In the genomic region with DNA sequence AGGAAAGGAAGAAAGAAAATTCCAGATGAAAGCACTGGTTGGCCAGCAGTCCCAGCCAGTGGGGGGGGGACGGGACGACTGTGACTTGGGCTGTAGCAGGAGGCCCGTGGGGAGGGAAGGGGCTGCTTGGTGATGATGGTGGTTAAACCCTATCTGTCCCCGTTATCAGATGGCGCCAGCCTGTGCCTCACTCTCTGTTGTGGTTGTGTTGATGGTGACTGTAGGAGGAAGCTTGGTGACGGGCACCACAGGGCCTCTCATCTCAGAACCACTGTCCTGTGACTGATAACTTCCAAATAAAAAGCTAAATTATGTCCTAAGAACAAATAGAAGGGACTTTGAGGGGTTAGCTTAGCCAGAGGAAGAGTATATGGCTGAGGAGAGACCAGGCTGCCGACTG, we compare ENCODE assay signal across 24 mouse cellular contexts. TPM values are rescaled to one million over a fixed set of nuclear protein-coding genes. Genes with fewer than 3 reads are reported as not detected.
DNase-seq lines count a peak whose midpoint lies in the region; ATAC-seq and TF ChIP-seq lines count a peak whose summit lies in the region.
"Had no signal": no experiment of that assay in that cellular context is flagged by ENCODE, and none has a peak within 500 bp of the region (broad histone marks: within the 10 kb centered on the region; RNA-seq: fewer than 3 reads in every experiment).

No protein-coding gene starts in this region.

- H3K27me3 ChIP-seq in G1E (ENCODE audit: insufficient read depth, low read length), result no peaks in the 10 kb centered on the region
- H3K27me3 ChIP-seq in liver, embryonic 14.5 days (ENCODE audit: control insufficient read depth, insufficient read depth, low read length), result no peaks in the 10 kb centered on the region
- H3K27me3 ChIP-seq: embryonic facial prominence, embryonic 12.5 days; forebrain, embryonic 15.5 days; heart, embryonic 15.5 days; intestine, embryonic 15.5 days; kidney, embryonic 15.5 days had no signal

- WGBS in liver, embryonic 14.5 days (ENCODE audit: insufficient replicate concordance), result 11% methylated on average over 7 of the region's 7 CpGs

- peak overlapping the region; percentile 59 for H3K27ac ChIP-seq in liver, embryonic 14.5 days
- H3K27ac ChIP-seq: embryonic facial prominence, embryonic 12.5 days; forebrain, embryonic 15.5 days; heart, embryonic 15.5 days; intestine, embryonic 15.5 days; kidney, embryonic 15.5 days had no signal

- peak overlapping the region; percentile 28 for H3K4me2 ChIP-seq in liver, embryonic 14.5 days (ENCODE audit: low read depth)
- H3K4me2 ChIP-seq: embryonic facial prominence, embryonic 12.5 days; forebrain, embryonic 15.5 days; heart, embryonic 15.5 days; intestine, embryonic 15.5 days; kidney, embryonic 15.5 days had no signal

- peak overlapping the region; percentile 62; the same call in 1 of the 2 replicates for H3K4me3 ChIP-seq in G1E (ENCODE audit: low read depth, low read length)
- no peak overlapping the region for H3K4me3 ChIP-seq in liver, embryonic 14.5 days (ENCODE audit: insufficient read depth in 1 of 2, low read depth in 2 of 2, low read length in 2 of 2)
- H3K4me3 ChIP-seq: embryonic facial prominence, embryonic 12.5 days; forebrain, embryonic 15.5 days; heart, embryonic 15.5 days; intestine, embryonic 15.5 days; kidney, embryonic 15.5 days had no signal

- H3K4me1 ChIP-seq in G1E (ENCODE audit: insufficient read depth, low read depth, low read length), result peaks cover 74% of the 10 kb centered on the region
- peaks cover 0 to 36% of the 10 kb centered on the region in 2 experiments; a peak in 3 of 4 replicates for H3K4me1 ChIP-seq in liver, embryonic 14.5 days (replicated peaks; ENCODE audit: control insufficient read depth in 2 of 2, insufficient read depth in 2 of 2, low read length in 1 of 2)

- ATAC-seq in G1E (ENCODE audit: extremely low read depth, insufficient number of reproducible peaks, low FRiP score, poor library complexity, severe bottlenecking), result peak; percentile 89
- ATAC-seq in hematopoietic stem cell, adult 5-6 weeks (replicated peaks in 1 of 2; ENCODE audit: insufficient read depth in 1 of 2, low FRiP score in 2 of 2, low TSS enrichment in 1 of 2, low read depth in 1 of 2, poor library complexity in 2 of 2, severe bottlenecking in 2 of 2), result peak; percentile 30 to 34; a peak in 1 of 4 replicates
- peak; percentile 53 for ATAC-seq in liver, embryonic 14.5 days (ENCODE audit: insufficient read depth)
- ATAC-seq: forebrain, embryonic 15.5 days; intestine, embryonic 15.5 days; midbrain, embryonic 16.5 days had no signal

- peak; percentile 48; the same call in 1 of the 2 replicates for TF ChIP-seq EP300 in liver, embryonic 14.5 days (IDR thresholded peaks at IDR 0.05; ENCODE audit: low read depth)

- TF ChIP-seq CTCF in G1E (IDR thresholded peaks at IDR 0.05; ENCODE audit: low read depth, low read length), result no peak
- TF ChIP-seq CTCF in liver, embryonic 14.5 days (IDR thresholded peaks at IDR 0.05; ENCODE audit: low read depth), result no peak

- intact Hi-C loops in heart, postnatal 36 days (cut with DNase I), result no loop called here

- no peak overlapping the region; the same call in 1 of the 2 replicates for H3K9ac ChIP-seq in liver, embryonic 14.5 days (replicated peaks)
- H3K9ac ChIP-seq: embryonic facial prominence, embryonic 12.5 days; forebrain, embryonic 15.5 days; heart, embryonic 15.5 days; intestine, embryonic 15.5 days; kidney, embryonic 15.5 days had no signal

- H3K36me3 ChIP-seq in G1E (replicated peaks), result peaks cover 36% of the 10 kb centered on the region
- H3K36me3 ChIP-seq in liver, embryonic 14.5 days (replicated peaks; ENCODE audit: control insufficient read depth, insufficient read depth, low read depth), result no peaks in the 10 kb centered on the region
- H3K36me3 ChIP-seq: embryonic facial prominence, embryonic 12.5 days; forebrain, embryonic 15.5 days; heart, embryonic 15.5 days; intestine, embryonic 15.5 days; kidney, embryonic 15.5 days had no signal

- no peaks in the 10 kb centered on the region for H3K9me3 ChIP-seq in G1E (replicated peaks)
- H3K9me3 ChIP-seq in liver, embryonic 14.5 days (ENCODE audit: control insufficient read depth, low read length), result no peaks in the 10 kb centered on the region
- H3K9me3 ChIP-seq: embryonic facial prominence, embryonic 12.5 days; forebrain, embryonic 15.5 days; heart, embryonic 15.5 days; intestine, embryonic 15.5 days; kidney, embryonic 15.5 days had no signal

- DNase-seq in 416B (ENCODE audit: low read depth) (peak; percentile 97), G1E (ENCODE audit: low spot score) (peak; percentile 83)
- peak in 2 of 3 experiments; percentile 65 to 70 for DNase-seq in liver, embryonic 14.5 days (ENCODE audit: low read depth in 3 of 3, low spot score in 3 of 3)
- no peak for DNase-seq in heart, adult 8-10 months (ENCODE audit: low spot score)
- DNase-seq in embryo, embryonic 10.5 days (ENCODE audit: low spot score), result no peak
- DNase-seq in heart, postnatal 36 days, result no peak
- no peak for DNase-seq in cerebellum, postnatal 14 days
- DNase-seq: B cell, adult 2 months; cerebellum, postnatal 10 days; lung, adult 18-20 months; lung, postnatal 4 days; spleen, adult 18-20 months had no signal

RNA-seq across cellular contexts. Expression of a gene that starts 3.7 kb away (rescaled TPM):
- total RNA-seq in G1E (2014; fragmentation: Nextera tagmentation) (6.0 and 13.8 TPM in 2 replicates), G1E (2017) (3.4 and 3.9 TPM in 2 replicates)
- polyA plus RNA-seq in G1E (2012), result 11.3 and 13.2 TPM in 2 replicates
- total RNA-seq in hematopoietic stem cell, adult 5-6 weeks (2017), result 4.2 and 6.3 TPM in 2 replicates
- 1.4 TPM in 2 replicates for polyA plus RNA-seq in liver, embryonic 14.5 days (2012; rRNA removed)
- polyA plus RNA-seq in liver, embryonic 14.5 days (2014; fragmentation: Nextera tagmentation; extraction: Ambion mirVana), result 2.0 and 3.7 TPM in 2 replicates
- 1 to 10 TPM; 1.5 to 3.5 (median 2.5) TPM for total RNA-seq in heart, adult 8-10 months (2022)
- 1 to 10 TPM; 1.6 to 1.9 TPM for total RNA-seq in heart, postnatal 36 days (2021)

RNA-seq across cellular contexts. Expression of a gene that starts 11.2 kb away (rescaled TPM):
- total RNA-seq in G1E (2014; fragmentation: Nextera tagmentation) (1.7 and 2.0 TPM in 2 replicates), G1E (2017) (17.5 and 21.1 TPM in 2 replicates)
- polyA plus RNA-seq in G1E (2012), result 1.0 and 1.3 TPM in 2 replicates
- 342 and 372 TPM in 2 replicates for total RNA-seq in hematopoietic stem cell, adult 5-6 weeks (2017)
- 17.1 and 31.5 TPM in 2 replicates for polyA plus RNA-seq in liver, embryonic 14.5 days (2012; rRNA removed)
- 31.0 and 36.7 TPM in 2 replicates for polyA plus RNA-seq in liver, embryonic 14.5 days (2014; fragmentation: Nextera tagmentation; extraction: Ambion mirVana)
- total RNA-seq in heart, adult 8-10 months (2022), result 1 to 10 TPM; 1.6 to 4.8 (median 2.7) TPM
- 1 to 10 TPM; 3.1 to 4.6 TPM for total RNA-seq in heart, postnatal 36 days (2021)

RNA-seq across cellular contexts. Expression of a gene that starts 22.5 kb away (rescaled TPM):
- total RNA-seq in G1E (2014; fragmentation: Nextera tagmentation) (76.6 and 110 TPM in 2 replicates), G1E (2017) (98.4 and 105 TPM in 2 replicates)
- 111 and 202 TPM in 2 replicates for polyA plus RNA-seq in G1E (2012)
- 118 and 287 TPM in 2 replicates for total RNA-seq in hematopoietic stem cell, adult 5-6 weeks (2017)
- 70.8 and 79.9 TPM in 2 replicates for polyA plus RNA-seq in liver, embryonic 14.5 days (2012; rRNA removed)
- 142 and 153 TPM in 2 replicates for polyA plus RNA-seq in liver, embryonic 14.5 days (2014; fragmentation: Nextera tagmentation; extraction: Ambion mirVana)
- total RNA-seq in heart, adult 8-10 months (2022), result 10 to 100 TPM; 31.3 to 41.3 (median 35.0) TPM
- 10 to 100 TPM; 36.4 to 39.9 TPM for total RNA-seq in heart, postnatal 36 days (2021)

RNA-seq across cellular contexts. Expression of a gene that starts 45.5 kb away (rescaled TPM):
- 0.29 TPM in 1 of 2 replicates, not detected in the other for total RNA-seq in G1E (2014; fragmentation: Nextera tagmentation)
- 0.12 and 0.60 TPM in 2 replicates for total RNA-seq in G1E (2017)
- polyA plus RNA-seq in G1E (2012), result 0.46 and 0.83 TPM in 2 replicates
- 0.79 and 2.4 TPM in 2 replicates for total RNA-seq in hematopoietic stem cell, adult 5-6 weeks (2017)
- 0.23 TPM in 2 replicates for polyA plus RNA-seq in liver, embryonic 14.5 days (2012; rRNA removed)
- polyA plus RNA-seq in liver, embryonic 14.5 days (2014; fragmentation: Nextera tagmentation; extraction: Ambion mirVana), result 0.42 and 0.67 TPM in 2 replicates
- under 1 TPM in 1 of 4 experiments, not detected in 3; 0.50 TPM for total RNA-seq in heart, adult 8-10 months (2022)
- not detected for total RNA-seq in heart, postnatal 36 days (2021)

RNA-seq across cellular contexts. Expression of a gene that starts 52.5 kb away (rescaled TPM):
- not detected in 2 replicates for total RNA-seq in G1E (2014; fragmentation: Nextera tagmentation)
- not detected in 2 replicates for total RNA-seq in G1E (2017)
- polyA plus RNA-seq in G1E (2012), result not detected in 2 replicates
- total RNA-seq in hematopoietic stem cell, adult 5-6 weeks (2017), result 1.4 TPM in 1 of 2 replicates, not detected in the other
- 0.03 and 0.06 TPM in 2 replicates for polyA plus RNA-seq in liver, embryonic 14.5 days (2012; rRNA removed)
- polyA plus RNA-seq in liver, embryonic 14.5 days (2014; fragmentation: Nextera tagmentation; extraction: Ambion mirVana), result not detected in 2 replicates
- not detected for total RNA-seq in heart, adult 8-10 months (2022)
- not detected for total RNA-seq in heart, postnatal 36 days (2021)
- total RNA-seq: adrenal gland, postnatal 4 days; layer of hippocampus, postnatal 14 days; left cerebral cortex, postnatal 36 days had no signal
- polyA plus RNA-seq: embryonic facial prominence, embryonic 12.5 days; forebrain, embryonic 15.5 days; heart, embryonic 15.5 days; hindbrain, embryonic 11.5 days; intestine, embryonic 15.5 days; kidney, embryonic 15.5 days; midbrain, embryonic 16.5 days; stomach, embryonic 16.5 days had no signal

Comparison
In these comparisons a context has a peak if more than half of its experiments do, and no peak if none do; other contexts are left out.
1. DNase-seq: peak in 416B (single experiment), G1E (single experiment) and liver, embryonic 14.5 days (2 of 3); none in heart, adult 8-10 months (single experiment), embryo, embryonic 10.5 days (single experiment), heart, postnatal 36 days (0 of 2) and cerebellum, postnatal 14 days (0 of 2).
2. ATAC-seq: peak in every context shown above with its lines; median percentile 89 in G1E; 53 in liver, embryonic 14.5 days; 32 in hematopoietic stem cell, adult 5-6 weeks.
3. RNA of a gene that starts 11.2 kb away (total RNA-seq): 342 to 372 TPM in hematopoietic stem cell, adult 5-6 weeks; 1.7 to 21.1 TPM in G1E, 3.1 to 4.6 TPM in heart, postnatal 36 days and 1.6 to 4.8 TPM in heart, adult 8-10 months; every median in the first group is over 10 times any median in the second.